Mouse (Mus musculus): ENCODE data around the gene Prcc. TPM values are rescaled to one million over a fixed set of nuclear protein-coding genes. Genes with fewer than 3 reads are reported as not detected.
"Not testable (repeated sequence)": the region's sequence is repeated elsewhere in the genome, so short reads cannot be mapped to it uniquely, and the experiment has no call there.

The Prcc gene
- polyA plus RNA-seq, 1 experiment, result 63.9 TPM

GRCm38 (mm10) chr3:87832109-87832859, 53.1 kb downstream of the Prcc start:
- TF ChIP-seq CTCF (IDR thresholded peaks at IDR 0.05; ENCODE audit: borderline replicate concordance, extremely low read depth, insufficient read depth, insufficient read length), result no peak
- TF ChIP-seq POLR2A (IDR thresholded peaks at IDR 0.05; ENCODE audit: borderline replicate concordance, extremely low read depth, insufficient read depth, insufficient read length, poor library complexity, severe bottlenecking), result no peak
- DNase-seq (ENCODE audit: low read depth), result no peak

GRCm38 (mm10) chr3:87829025-87829424, 56.4 kb downstream of the Prcc start:
- no peak for TF ChIP-seq POLR2A (IDR thresholded peaks at IDR 0.05; ENCODE audit: borderline replicate concordance, extremely low read depth, insufficient read depth, insufficient read length, poor library complexity, severe bottlenecking)
- TF ChIP-seq CTCF (IDR thresholded peaks at IDR 0.05; ENCODE audit: borderline replicate concordance, extremely low read depth, insufficient read depth, insufficient read length), result no peak
- no peak for DNase-seq (ENCODE audit: low read depth)

- no peak for TF ChIP-seq CTCF (IDR thresholded peaks at IDR 0.05; ENCODE audit: borderline replicate concordance, extremely low read depth, insufficient read depth, insufficient read length)
- TF ChIP-seq POLR2A (IDR thresholded peaks at IDR 0.05; ENCODE audit: borderline replicate concordance, extremely low read depth, insufficient read depth, insufficient read length, poor library complexity, severe bottlenecking), result no peak
- no peak for DNase-seq (ENCODE audit: low read depth)
Measured at GRCm38 (mm10) chr3:87828435-87828834, 57.0 kb downstream of the Prcc start.

GRCm38 (mm10) chr3:87824206-87824605, 61.2 kb downstream of the Prcc start, which contains the start of gene Pear1:
Gene Pear1, minus strand, starts transcription at chr3:87824306.
- not testable (repeated sequence) for DNase-seq (ENCODE audit: low read depth)

- TF ChIP-seq POLR2A (IDR thresholded peaks at IDR 0.05; ENCODE audit: borderline replicate concordance, extremely low read depth, insufficient read depth, insufficient read length, poor library complexity, severe bottlenecking) (no peak), CTCF (IDR thresholded peaks at IDR 0.05; ENCODE audit: borderline replicate concordance, extremely low read depth, insufficient read depth, insufficient read length) (no peak)
- DNase-seq (ENCODE audit: low read depth), result peak; percentile 37
Measured at GRCm38 (mm10) chr3:87818226-87818625, 67.2 kb downstream of the Prcc start.

GRCm38 (mm10) chr3:87816646-87817093, 68.7 kb downstream of the Prcc start:
- TF ChIP-seq POLR2A (IDR thresholded peaks at IDR 0.05; ENCODE audit: borderline replicate concordance, extremely low read depth, insufficient read depth, insufficient read length, poor library complexity, severe bottlenecking) (no peak), CTCF (IDR thresholded peaks at IDR 0.05; ENCODE audit: borderline replicate concordance, extremely low read depth, insufficient read depth, insufficient read length) (peak; percentile 88)
- peak; percentile 86 for DNase-seq (ENCODE audit: low read depth)

- TF ChIP-seq POLR2A (IDR thresholded peaks at IDR 0.05; ENCODE audit: borderline replicate concordance, extremely low read depth, insufficient read depth, insufficient read length, poor library complexity, severe bottlenecking), result no peak
- no peak for TF ChIP-seq CTCF (IDR thresholded peaks at IDR 0.05; ENCODE audit: borderline replicate concordance, extremely low read depth, insufficient read depth, insufficient read length)
- no peak for DNase-seq (ENCODE audit: low read depth)
Measured at GRCm38 (mm10) chr3:87816166-87816565, 69.2 kb downstream of the Prcc start.

GRCm38 (mm10) chr3:87812873-87813272, 72.5 kb downstream of the Prcc start:
- TF ChIP-seq POLR2A (IDR thresholded peaks at IDR 0.05; ENCODE audit: borderline replicate concordance, extremely low read depth, insufficient read depth, insufficient read length, poor library complexity, severe bottlenecking) (no peak), CTCF (IDR thresholded peaks at IDR 0.05; ENCODE audit: borderline replicate concordance, extremely low read depth, insufficient read depth, insufficient read length) (no peak)
- DNase-seq (ENCODE audit: low read depth), result no peak

GRCm38 (mm10) chr3:87812413-87812812, 73.0 kb downstream of the Prcc start:
- TF ChIP-seq POLR2A (IDR thresholded peaks at IDR 0.05; ENCODE audit: borderline replicate concordance, extremely low read depth, insufficient read depth, insufficient read length, poor library complexity, severe bottlenecking) (no peak), CTCF (IDR thresholded peaks at IDR 0.05; ENCODE audit: borderline replicate concordance, extremely low read depth, insufficient read depth, insufficient read length) (no peak)

GRCm38 (mm10) chr3:87811297-87811696, 74.1 kb downstream of the Prcc start:
- DNase-seq (ENCODE audit: low read depth), result no peak
- no peak for TF ChIP-seq CTCF (IDR thresholded peaks at IDR 0.05; ENCODE audit: borderline replicate concordance, extremely low read depth, insufficient read depth, insufficient read length)
- TF ChIP-seq POLR2A (IDR thresholded peaks at IDR 0.05; ENCODE audit: borderline replicate concordance, extremely low read depth, insufficient read depth, insufficient read length, poor library complexity, severe bottlenecking), result no peak

More at GRCm38 (mm10) chr3:87812413-87812812, 73.0 kb downstream of the Prcc start:
- no peak for DNase-seq (ENCODE audit: low read depth)

GRCm38 (mm10) chr3:87809322-87809962, 76.0 kb downstream of the Prcc start:
- DNase-seq (ENCODE audit: low read depth), result no peak

More at GRCm38 (mm10) chr3:87809322-87809962, 76.0 kb downstream of the Prcc start:
- no peak for TF ChIP-seq CTCF (IDR thresholded peaks at IDR 0.05; ENCODE audit: borderline replicate concordance, extremely low read depth, insufficient read depth, insufficient read length)
- no peak for TF ChIP-seq POLR2A (IDR thresholded peaks at IDR 0.05; ENCODE audit: borderline replicate concordance, extremely low read depth, insufficient read depth, insufficient read length, poor library complexity, severe bottlenecking)

Other genes starting within 250 kb of the Prcc start
- gene Lrrc71, start 137.0 kb downstream of the Prcc start, polyA plus RNA-seq (2012; rRNA removed), result 0.34 and 1.0 TPM in 2 replicates
- 1.4 and 3.8 TPM in 2 replicates for gene Ntrk1, start 90.4 kb downstream of the Prcc start, polyA plus RNA-seq (2012; rRNA removed)
- gene Insrr, start 88.7 kb downstream of the Prcc start, polyA plus RNA-seq (2012; rRNA removed), result 1.5 and 1.7 TPM in 2 replicates
- gene Pear1, start 61.3 kb downstream of the Prcc start, polyA plus RNA-seq (2012; rRNA removed), result 14.0 and 16.9 TPM in 2 replicates
- 0.04 TPM in 1 of 2 replicates, not detected in the other for gene Sh2d2a, start 38.9 kb downstream of the Prcc start, polyA plus RNA-seq (2012; rRNA removed)
- 164 and 172 TPM in 2 replicates for gene Hdgf, start 20.7 kb upstream of the Prcc start, polyA plus RNA-seq (2012; rRNA removed)
- 76.1 and 81.0 TPM in 2 replicates for gene Mrpl24, start 33.9 kb upstream of the Prcc start, polyA plus RNA-seq (2012; rRNA removed)
- 29.2 and 29.4 TPM in 2 replicates for gene Isg20l2, start 44.7 kb upstream of the Prcc start, polyA plus RNA-seq (2012; rRNA removed)
- gene Rrnad1, start 45.1 kb upstream of the Prcc start, polyA plus RNA-seq (2012; rRNA removed), result 41.0 and 55.9 TPM in 2 replicates
- 20.0 and 33.4 TPM in 2 replicates for gene Crabp2, start 63.1 kb upstream of the Prcc start, polyA plus RNA-seq (2012; rRNA removed)
- gene Nes, start 85.5 kb upstream of the Prcc start, polyA plus RNA-seq (2012; rRNA removed), result 29.1 and 44.3 TPM in 2 replicates
- gene Bcan, start 114.6 kb upstream of the Prcc start, polyA plus RNA-seq (2012; rRNA removed), result 56.8 and 62.0 TPM in 2 replicates
- 0.68 and 1.6 TPM in 2 replicates for gene Hapln2, start 142.0 kb upstream of the Prcc start, polyA plus RNA-seq (2012; rRNA removed)
- 8.3 and 15.6 TPM in 2 replicates for gene Gpatch4, start 157.5 kb upstream of the Prcc start, polyA plus RNA-seq (2012; rRNA removed)
- 87.8 and 101 TPM in 2 replicates for gene Naxe, start 172.9 kb upstream of the Prcc start, polyA plus RNA-seq (2012; rRNA removed)
- gene Ttc24, start 192.7 kb upstream of the Prcc start, polyA plus RNA-seq (2012; rRNA removed), result not detected in 2 replicates
- 10.1 and 17.2 TPM in 2 replicates for gene Iqgap3, start 196.4 kb upstream of the Prcc start, polyA plus RNA-seq (2012; rRNA removed)

Data from brain, embryonic 14.5 days (tissue).